Mouse (Mus musculus) frontal cortex, postnatal 36 days (tissue): ENCODE measurements around the gene Ankrd39.
"Not testable (repeated sequence)": the region's sequence is repeated elsewhere in the genome, so short reads cannot be mapped to it uniquely, and the experiment has no call there.

Experiments
- DNase-seq, 2 experiments: peaks; one replicate each; pipeline ENCODE4 v3.0.0; 2022; ENCODE audit warnings: low spot score in 2 of 2

The Ankrd39 gene

DNA sequence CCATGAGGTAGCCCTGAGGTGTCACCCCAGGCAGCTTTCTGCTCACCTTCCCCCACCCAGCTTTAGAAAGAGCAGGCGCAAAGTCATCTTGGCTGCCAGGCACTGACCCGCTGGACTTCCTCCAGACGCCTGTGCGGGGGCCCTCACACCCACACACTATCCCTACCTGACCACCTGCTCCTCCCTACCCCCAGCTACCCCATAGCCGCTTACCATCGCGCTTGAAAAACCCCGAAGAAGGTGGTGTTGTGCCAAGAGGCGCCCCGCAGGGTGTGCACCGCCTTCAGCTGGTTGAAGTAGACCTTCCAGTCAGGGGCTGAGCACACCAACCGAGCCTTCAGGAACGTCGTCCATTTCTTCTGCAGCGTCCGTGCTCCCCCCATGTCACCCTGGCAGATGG, 5.3 kb upstream of the Ankrd39 start:
- DNase-seq: no peak

DNA sequence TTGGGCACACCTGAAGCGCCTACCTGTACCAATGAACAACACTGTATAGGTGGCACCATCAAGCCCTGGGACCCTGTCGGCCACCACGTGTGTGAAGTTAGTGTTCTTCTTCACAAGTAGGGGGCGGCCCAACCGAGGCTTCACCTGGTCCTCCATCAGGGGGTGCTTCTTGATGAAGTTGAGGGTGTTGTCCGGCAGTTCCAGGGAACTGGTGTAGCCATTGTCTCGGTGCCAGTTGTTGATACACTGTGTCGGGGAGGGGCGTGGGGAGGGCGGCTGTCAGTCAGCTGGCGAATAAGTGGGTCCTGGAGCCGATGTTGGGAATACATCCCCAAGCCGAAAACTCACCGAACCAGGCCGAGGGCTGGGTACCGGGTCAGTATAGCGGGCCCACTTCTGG, 4.7 kb upstream of the Ankrd39 start:
- no peak for DNase-seq

DNA sequence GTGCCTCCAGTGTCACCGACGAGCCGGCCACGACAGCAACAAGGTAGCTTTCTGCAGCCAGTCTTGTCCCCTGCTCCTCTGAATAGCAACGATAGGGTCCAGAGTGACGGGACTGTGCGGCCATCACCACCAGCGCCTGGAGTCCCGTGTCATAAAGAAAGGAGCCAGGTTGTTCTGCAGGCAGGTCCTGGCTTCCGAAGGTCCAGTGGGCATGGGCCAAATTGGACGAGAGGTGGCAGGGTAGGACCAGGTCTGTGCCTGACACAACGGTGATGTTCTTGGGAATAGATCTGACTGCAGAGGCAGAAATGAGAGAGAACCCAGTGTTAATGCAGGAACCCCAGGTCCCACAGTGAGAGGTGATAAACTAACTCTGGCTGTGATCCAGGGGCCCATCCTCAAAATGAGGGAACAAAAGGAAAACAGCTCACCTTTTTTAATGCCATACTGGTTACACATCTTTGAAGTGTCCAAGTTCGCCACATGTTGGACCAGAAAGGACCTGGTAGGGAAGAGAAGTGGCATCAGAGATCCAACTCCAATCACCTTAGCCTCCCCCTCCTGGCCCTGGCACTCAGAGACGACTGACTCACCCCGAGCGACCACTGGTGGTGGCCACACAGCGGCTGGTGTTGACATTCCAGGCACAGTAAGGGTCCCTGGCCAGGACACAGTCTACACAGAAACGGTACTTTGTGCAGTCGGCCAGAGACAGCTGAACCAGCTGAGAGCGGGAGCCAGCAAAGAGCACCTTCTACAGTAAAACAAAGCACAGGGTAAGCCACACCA, 3.0 kb upstream of the Ankrd39 start:
- DNase-seq: no peak

DNA sequence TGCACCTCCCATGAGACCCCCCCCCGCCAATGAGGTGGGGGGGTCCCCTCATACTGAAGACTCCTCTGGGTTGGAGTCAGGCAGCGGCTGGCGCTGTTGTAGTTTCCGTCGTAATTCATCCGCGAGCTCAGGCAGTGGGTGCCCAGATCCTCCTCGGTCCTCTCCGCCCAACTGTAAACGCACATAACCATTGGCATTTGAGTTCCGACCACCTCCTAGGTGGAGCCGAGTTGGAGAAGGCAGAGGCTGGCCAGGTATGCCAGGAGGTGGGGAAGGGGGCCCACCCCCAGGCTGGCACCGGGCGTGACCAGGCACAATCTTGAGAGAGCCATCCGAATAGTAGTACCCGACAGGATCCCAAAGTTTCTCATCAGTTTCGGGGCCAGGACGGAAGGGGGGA, 2.2 kb upstream of the Ankrd39 start:
- DNase-seq: no peak

DNA sequence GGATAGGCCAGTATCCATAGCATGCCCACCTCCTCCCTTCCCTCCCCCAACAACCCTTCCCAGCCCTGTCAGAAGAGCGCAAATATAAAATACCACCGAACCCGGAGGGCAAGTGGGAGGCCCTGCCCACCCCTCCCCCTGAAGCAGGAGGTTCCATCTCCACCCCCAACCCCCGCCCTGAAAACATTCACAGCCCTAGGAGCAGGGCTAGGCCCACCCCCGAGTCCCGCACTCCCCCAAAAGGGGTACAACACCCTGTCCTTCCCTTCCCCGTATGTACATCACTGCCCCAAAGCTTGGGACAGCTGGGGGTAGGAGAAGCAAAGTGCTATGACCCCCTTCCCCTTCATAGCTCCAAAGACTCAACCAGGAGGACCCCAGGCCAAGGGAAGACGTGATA, 1.5 kb upstream of the Ankrd39 start:
- no peak for DNase-seq

DNA sequence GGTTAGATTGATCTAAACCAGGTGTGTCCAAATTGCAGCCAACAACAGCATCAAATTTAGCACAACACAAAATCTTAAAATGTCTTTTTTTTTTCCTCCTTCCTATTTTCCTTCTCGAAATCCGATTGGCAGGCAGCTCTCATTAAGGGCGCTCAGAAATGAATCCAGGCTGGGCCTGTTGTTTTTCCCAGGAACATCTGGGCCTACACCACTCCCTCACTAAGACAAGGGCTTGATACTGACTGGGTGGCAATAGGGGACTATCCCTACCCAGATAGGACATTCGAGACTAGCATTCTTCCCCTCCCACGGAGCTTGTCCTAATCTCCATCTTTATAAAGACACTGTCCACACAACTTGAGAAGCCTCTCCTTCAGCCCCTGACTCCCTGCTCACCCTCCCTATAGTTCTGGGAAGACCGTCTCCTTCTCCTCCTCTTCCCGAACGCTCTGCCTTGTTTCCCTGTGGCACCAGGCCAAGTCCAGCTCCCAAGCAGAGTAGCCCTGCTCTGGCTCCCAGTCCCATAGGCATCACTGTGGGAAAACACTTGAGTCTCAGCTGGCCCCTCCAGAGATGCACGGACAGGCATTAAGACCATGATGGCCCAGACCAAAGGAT, 845 bp upstream of the Ankrd39 start:
- peak in 1 of 2 experiments; percentile 33 for DNase-seq

DNA sequence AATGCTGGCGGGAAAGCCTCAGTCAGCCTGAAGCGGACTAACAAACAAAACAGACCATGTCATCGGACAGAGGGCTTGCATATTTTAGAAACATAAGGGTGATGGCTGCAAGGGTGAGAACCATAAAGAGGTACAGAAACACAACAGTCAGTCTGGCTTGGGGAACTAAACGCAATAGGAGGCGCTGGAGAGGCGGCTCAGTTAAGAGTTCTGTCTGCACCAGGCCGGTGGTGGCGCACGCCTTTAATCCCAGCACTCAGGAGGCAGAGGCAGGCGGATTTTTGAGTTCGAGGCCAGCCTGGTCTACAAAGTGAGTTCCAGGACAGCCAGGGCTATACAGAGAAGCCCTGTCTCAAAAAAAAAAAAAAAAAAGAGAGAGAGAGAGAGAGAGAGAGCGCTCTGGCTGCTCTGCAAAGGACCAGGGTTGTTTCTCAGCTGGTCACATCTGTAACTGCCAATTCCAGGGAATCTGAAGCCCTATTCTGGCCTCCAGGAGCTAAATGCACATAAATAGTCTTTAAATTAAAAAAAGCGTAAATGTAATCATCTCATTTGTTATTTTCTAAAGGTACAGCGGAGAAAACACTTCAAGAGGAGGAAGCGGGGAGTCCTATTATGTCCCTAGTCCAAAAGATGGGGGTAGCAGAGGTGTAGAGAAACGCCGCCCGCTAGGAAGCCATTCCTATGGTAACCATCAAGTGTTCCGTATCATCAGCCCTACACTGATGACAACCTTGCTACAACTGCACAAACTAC, 1.2 kb downstream of the Ankrd39 start:
- DNase-seq: no peak

DNA sequence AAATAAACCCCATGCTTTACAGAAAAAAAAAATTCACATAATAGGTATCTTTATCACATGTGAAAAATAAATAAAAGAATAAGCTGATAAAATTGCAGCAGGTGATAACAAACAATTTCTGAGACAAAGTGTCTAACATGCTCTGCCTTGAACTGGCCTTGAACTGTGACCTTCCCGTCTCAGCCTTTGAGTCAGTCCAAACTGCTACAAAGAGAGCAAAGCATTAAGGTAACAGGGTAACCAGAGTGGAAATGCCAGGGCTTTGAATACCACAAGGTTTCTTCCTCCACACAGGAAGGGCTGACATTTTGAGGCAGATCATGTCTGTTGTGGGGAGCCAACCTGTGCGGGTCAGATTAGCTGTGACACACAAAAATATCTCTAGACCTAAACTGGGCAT, 1.9 kb downstream of the Ankrd39 start:
- DNase-seq: no peak

DNA sequence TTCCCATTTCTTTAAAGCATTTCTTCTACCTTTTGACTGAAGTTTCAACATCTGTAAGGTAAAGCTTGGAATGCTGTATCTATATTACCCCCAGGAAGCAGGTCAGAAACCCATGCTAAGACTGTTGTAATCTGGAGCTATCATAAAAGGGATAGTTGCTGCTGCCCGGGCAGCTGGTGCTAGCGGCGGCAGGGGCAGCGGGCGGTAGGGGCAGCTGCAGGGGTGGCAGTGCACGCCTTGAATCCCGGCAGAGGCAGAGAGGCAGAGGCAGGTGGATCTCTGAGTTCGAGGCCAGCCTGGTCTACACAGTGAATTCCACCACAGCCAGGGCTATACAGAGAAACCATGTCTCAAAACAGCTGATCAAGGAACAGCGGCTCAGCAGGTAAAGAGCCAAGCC, 4.3 kb downstream of the Ankrd39 start:
- no peak for DNase-seq

DNA sequence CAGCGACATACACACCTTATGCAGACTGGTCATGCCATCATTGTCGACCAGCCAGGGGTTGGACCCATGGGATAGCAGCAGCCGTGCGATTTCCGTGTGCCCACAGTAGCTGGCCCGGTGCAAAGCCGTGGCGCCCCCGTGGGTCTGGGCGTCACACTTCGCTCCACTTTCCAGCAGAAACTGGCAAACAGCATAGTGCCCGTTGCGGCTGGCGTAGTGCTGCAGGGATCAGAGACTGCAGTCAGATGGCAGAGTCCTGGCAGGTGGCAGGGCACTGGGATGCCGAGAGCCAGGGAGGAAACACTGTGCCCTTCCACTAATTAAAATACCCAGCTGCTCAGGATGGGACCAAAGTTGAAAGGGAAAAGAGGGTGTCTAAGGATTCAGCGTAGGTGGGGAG, 5.4 kb downstream of the Ankrd39 start:
- DNase-seq: no peak

DNA sequence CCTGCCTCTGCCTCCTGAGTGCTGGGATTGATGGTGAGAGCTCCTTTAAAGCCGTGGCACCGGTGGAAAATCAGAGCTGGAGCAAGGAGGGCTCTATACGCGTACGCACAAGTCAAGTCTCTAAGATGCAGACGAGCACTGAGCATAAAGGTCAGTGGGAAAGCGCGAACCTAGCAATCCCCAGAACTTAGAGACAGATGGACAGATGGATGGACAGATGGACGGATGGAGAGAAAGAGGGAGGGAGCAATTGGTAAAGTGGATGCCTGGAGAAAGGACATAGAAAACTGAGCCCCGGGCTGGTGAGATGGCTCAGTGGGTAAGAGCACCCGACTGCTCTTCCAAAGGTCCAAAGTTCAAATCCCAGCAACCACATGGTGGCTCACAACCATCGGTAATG, 6.4 kb downstream of the Ankrd39 start:
- no peak for DNase-seq

DNA sequence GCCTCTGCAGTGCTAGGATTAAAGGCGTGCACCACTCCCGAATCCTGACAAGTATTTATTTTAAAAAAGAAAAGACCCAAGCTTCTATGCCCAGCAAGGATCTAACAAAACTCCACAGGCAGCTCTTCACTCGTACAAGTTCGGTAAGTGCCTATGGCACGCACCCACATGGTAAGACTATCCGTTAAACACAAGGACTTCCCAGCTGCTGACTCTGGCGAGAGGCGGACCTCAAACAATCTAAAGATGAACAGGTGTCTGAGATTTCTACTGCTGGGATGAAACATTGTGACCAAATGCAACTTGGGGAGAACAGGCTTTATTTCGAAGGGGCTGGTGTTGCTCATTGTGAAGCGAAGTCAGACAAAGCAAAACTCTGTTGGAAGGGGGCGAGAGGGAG, 7.1 kb downstream of the Ankrd39 start:
- DNase-seq: no peak

DNA sequence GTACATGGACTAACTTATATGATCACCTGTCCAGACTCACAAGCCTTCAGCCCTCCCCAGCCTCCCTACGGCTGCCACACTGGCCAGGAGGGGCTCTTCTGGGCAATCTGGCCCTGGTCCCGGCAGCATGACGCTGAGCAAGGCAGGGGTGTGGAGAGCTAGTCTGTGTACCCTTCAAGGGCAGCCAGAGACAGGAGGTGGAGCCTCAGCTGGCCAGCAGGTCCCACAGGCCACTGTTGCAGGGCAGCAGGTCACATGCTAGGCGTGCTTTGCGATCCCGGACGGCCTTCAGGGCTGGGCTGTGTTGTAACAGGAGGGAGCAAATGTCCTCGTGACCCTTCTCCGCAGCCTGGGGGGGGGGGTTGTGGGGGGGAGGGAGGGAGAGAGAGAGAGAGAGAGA, 8.1 kb downstream of the Ankrd39 start, which contains the start of gene Gm42417:
Gm42417 (minus strand) TSS at position 244 of the 400 bp plus-strand sequence.
- no peak for DNase-seq

DNA sequence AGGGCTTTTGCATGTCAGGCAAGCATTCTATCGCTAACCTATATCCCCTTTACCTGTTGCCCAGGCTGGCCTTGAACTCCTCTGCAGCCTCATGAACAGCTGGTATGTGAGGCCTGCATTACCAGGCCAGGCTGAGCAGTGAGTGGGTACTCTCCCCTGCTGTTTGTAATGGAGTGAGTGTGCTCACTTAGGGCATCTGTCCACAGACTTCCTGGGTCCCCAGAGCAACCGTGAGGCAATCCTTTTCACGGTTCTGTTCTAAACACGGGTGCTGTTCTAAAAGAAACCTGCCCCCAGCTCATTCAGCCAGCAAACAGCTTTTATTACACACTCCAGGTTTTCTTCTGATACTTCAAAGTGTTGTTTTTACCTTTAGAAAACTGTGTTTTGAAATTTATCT, 8.5 kb downstream of the Ankrd39 start:
- no peak for DNase-seq

DNA sequence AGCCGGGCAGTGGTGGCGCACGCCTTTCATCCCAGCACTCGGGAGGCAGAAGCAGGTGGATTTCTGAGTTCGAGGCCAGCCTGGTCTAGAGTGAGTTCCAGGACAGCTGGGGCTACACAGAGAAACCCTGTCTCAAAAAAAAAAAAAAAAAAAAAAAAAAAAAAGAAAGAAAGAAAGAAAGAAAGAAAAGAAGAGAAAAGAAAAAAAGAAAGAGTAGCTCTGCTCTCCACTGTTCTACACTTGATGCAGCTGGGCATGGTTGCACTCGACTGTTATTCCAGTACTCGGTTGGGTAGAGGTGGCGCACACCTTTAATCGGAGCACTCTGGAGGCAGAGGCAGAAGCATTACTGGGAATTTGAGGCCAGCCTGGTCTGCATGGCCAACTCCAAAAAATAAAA, 10.5 kb downstream of the Ankrd39 start, which contains the start of gene Ankrd23:
Ankrd23 (minus strand) TSS at position 101 of the 400 bp plus-strand sequence.
- DNase-seq: not testable (repeated sequence)

DNA sequence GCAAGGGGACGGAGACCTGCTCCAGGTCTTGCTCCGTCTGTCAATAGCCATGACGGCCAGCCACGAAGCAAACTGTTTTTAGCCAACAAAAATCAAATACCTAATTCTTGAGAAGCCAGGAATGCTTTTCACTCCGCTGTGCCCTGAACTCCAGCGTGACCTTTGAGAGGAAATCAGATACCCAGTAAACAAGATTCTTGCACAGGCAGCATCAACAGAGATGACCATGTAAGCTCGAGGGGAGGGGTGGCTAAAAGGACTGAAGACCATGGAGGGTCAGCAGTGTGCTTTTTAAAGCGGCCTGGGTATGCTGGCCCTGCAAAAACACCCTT, 10.9 kb downstream of the Ankrd39 start:
- no peak for DNase-seq

DNA sequence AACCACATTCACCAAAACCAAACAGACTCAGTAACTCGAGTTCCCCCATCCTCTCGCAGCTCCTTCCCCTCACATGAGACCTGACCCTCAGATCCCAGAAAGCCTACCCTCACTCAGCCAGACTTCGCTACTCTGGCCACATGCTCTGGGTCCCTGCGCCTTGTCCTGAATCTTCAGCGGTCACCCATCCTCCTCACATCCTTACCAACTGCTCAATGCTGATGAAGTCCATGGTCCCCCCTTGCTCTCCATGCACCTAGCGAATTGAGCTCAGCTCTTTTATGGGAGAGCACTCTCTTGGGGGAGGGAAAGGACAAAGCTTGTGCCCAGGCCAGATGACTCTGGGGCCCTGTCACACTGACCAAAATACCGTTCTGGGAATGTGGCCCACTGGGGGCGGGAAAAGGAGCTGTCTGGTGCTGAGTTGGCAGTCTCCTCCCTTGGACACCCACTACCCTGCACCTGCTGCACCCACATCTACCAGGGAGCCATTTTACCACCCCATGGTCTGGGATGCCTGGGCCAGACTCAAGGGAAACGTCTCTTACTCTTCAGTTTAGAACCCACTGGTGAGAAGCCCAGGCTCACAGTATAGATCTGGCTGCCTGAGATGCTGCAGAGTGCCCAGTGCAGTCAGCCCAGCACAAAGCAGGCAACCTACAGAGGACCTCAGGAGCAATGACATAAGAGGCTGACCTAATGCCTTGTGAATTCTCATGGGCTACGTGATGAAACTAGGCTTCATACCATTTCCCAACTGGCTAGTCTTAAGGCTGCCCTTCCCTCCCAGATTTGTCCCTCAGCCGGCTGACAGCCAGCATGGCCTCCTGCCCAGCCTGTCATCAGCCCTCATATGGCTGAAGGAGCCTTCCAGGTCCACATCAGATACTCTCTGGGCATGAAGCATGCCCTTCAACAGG, 11.5 kb downstream of the Ankrd39 start:
- DNase-seq: no peak

DNA sequence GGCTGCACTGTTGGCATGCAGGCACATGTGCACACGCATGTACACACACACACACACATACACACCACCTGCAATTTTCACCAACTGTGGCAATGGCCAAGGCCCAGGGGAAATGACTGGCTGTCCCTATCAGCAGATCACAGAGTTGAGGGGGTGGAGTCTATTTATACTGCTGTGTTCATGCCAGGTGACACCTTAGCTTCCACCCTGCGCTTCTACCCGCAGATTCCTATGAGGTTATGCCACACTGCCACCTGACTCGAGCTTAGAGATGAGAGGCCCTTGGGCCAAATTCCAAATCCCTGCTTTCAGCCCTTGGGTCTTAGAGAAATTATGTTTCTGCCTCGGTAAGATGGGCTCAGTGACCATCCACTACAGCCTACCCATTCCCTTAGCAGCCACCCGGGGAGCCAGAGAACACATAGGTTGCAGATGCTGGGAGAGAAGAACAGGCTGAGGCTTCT, 12.6 kb downstream of the Ankrd39 start:
- DNase-seq: no peak

DNA sequence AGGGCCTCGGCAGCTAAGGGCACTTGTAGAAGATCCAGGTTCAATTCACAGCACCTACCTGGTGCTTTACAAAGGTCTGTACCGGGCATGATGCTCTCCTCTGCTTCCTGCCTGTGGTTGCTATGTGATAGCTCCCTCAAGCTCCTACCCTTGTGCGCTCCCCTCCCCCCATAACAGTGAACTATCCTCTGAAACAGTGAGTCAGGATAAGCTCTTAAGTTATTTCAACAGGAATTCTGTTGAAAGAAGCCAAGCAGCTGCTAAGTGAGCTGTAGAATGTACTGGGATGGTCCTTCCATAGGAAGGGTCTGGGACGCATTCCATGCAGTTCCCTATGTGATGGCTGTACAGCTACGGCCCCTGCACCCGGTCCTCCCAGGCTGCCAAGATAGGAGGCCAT, 13.7 kb downstream of the Ankrd39 start:
- DNase-seq: no peak

DNA sequence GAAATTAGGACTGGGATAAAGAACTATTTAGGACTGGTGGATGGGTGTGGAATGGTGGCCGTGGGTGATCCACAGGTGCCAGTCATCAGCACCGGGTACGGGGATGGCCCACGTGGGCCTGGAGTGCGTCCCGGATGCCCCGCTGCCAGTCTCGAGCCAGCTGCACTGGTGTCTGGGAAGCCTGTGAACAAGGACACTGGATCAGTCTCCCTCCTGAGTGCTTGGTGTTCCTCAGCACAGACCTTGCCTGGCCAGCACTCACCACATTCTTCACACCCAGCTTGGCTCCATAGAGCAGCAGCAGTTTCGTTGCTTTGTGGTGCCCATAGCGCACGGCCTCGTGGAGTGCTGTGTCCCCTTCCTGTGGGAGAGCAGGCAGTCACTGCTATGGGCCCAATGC, 15.8 kb downstream of the Ankrd39 start:
- no peak for DNase-seq

DNA sequence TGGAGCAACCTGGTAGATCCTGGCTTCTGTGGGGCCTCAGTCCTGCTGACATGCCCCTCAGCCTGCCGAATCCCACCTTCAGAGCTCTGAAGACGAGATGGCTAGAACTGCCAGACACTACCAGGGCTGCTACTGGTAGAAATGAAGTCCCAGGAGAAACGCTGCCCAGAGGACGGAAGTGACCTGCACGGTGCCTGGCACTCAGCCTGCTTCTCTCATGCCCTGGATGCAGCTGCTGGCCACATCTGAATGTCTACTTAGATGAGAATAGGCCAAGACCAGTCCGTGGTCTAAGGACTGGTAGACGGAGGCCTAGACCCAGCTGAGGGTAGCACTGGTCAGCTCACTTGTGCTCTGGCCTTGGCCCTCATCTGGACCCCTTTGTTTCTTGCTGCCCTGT, 16.3 kb downstream of the Ankrd39 start:
- DNase-seq: no peak

DNA sequence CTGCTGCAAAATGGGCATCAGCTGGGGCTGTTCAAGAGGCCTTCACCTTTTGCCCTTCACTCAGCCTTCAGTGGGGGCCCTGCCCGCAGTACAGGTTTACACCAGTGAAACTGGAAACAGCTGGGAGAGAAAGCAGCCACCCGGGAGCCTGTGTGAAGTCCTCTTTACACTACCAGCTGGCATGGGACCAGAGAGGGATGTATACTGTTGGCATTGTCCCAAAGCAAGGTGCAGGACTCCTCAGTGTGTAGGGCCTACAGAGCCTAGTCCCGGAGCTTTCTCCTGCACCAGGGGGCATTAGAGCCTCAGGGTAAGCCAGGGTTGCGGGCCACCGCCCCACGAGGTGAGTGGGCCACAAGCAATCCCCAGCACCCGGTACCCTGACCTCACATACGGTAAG, 16.8 kb downstream of the Ankrd39 start:
- DNase-seq: no peak
